Mouse (Mus musculus): Measurements from ENCODE around the gene Gpr18.
"Not testable (repeated sequence)": the region's sequence is repeated elsewhere in the genome, so short reads cannot be mapped to it uniquely, and the experiment has no call there.

Gene Gpr18

GRCm38 (mm10) chr14:121879266-121879840 lies 36.2 kb downstream of the Gpr18 start:
- peak in 1 of 2 experiments; percentile 28 for DNase-seq

DNA sequence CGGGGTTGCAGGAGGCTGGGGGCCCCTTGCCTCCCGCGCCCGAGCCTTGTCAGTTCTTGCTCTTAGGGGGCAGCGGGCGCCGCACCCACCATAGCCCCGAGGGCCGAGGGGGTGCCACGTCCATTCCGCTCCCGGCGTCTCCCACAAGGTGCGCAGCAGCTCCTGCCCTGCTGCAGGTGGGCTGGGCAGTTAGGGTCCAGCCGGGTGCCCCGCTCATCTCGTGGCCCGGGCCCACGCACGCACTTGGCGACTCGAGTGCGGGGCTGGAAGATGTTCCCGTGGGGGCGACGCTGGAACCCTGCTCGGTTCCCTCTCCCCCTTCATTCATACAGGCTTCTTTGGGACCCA lies 36.7 kb downstream of the Gpr18 start:
- DNase-seq: peak in 1 of 2 experiments; percentile 27

- peak; percentile 97 to 98 for DNase-seq
These were observed 37.3 kb downstream of the Gpr18 start, which contains the start of gene Ubac2 for GRCm38 (mm10) chr14:121878176-121878858. TSS of gene Ubac2 (plus strand) at chr14:121878620.

- DNase-seq: no peak
These were observed 37.9 kb downstream of the Gpr18 start for GRCm38 (mm10) chr14:121877640-121878039.

DNA sequence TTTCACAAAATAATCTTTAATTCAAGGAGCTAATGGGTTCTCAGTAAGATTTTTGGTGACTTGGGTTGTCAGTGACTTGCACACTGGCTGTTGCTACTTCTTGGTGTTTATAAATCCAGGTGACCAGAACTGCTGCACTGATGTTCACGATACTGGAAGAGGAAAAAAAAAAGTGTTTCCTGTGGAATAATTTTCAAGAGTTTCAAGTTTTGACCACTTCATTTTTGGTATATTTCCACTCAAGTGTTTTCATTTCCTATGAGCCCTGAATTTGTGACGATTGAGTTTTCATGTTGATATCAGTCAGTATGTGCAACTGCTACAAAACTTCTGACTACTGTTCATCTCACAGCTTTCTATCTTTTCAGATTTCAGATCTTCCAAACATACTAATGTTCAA lies 38.7 kb downstream of the Gpr18 start:
- DNase-seq: no peak

DNA sequence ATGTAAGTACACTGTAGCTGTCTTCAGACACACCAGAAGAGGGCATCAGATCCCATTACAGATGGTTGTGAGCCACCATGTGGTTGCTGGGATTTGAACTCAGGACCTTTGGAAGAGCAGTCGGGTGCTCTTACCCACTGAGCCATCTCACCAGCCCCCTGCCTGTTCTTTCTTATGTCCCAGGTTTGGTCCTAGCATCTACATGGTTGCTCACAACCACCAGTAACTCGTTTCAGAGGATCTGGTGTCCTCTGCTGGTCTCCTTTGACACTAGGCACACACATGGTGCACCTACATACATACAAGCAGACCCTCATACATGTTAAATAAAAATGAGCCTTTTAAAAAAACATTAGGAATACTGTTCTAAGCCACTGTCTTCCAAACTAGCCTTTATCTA lies 39.4 kb downstream of the Gpr18 start:
- not testable (repeated sequence) for DNase-seq

- DNase-seq: no peak
These were observed 41.9 kb downstream of the Gpr18 start for GRCm38 (mm10) chr14:121873646-121874045.

DNA sequence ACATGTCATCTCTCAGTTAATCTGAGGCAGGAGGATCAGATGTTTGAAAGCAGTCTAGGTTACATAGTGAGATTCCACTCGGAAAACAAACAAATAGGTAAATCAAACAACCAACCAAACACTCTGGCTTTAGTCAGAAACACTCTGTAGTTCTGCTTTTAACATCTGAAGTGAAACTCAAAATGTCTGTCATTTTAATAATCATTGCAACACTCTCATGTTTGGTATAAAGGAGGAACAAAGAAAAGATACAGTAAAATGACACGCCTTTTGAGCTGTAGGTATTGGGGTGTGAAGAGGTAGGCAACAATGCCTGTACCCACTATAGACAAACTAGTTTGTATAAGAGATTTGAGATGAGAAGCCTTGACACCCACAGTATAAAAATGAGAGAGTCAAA lies 42.4 kb downstream of the Gpr18 start:
- DNase-seq: no peak

DNA sequence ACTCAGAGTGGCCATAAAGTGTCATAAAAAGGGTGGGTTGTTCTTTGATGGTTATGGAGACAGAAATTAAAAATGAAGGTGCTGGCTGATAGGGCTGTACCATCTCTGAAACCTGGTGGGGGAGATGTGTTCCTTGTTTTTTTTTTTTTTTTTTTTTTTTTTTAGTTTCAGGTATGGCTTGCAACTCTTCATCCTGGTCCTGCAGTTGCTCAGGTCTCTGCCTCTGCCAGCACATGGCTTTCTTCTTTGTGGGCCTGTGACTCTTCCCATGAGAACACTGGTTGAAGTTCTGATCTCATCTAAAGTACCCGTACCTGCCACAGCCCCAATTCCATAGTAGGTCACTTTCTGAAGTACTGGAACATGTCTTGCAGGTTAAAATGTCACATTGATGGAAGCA lies 42.8 kb downstream of the Gpr18 start:
- DNase-seq: no peak

- DNase-seq: no peak
These were observed 46.5 kb downstream of the Gpr18 start for GRCm38 (mm10) chr14:121869111-121869510.

GRCm38 (mm10) chr14:121866574-121866973 lies 49.0 kb downstream of the Gpr18 start:
- no peak for DNase-seq

DNA sequence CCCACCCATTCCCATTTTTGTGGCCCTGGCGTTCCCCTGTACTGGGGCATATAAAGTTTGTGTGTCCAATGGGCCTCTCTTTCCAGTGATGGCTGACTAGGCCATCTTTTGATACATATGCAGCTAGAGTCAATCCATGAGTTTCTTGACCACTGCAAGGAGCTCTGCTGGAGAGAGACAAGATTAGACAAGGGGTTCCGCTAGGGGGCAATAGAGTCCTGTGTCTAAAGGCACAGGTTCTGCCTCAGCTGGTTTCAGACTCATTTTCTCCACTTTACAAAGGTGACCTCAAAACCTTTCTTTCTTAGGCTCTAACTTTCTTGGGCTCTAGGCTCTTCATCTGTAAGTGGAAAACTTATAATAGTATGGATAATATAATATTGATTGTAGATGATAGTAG lies 50.4 kb downstream of the Gpr18 start:
- DNase-seq: peak; percentile 59 to 72

Measured in lung, adult 18-20 months (tissue).